Mouse (Mus musculus) heart, embryonic 16.5 days (tissue): ENCODE measurements around the gene Rpl13a. TPM values are rescaled to one million over a fixed set of nuclear protein-coding genes. Genes with fewer than 3 reads are reported as not detected.
"Not testable (repeated sequence)": the region's sequence is repeated elsewhere in the genome, so short reads cannot be mapped to it uniquely, and the experiment has no call there.

Experiments used
- ATAC-seq: fragments of 200-750 bp; cut with Nextera tagmentation; replicated peaks from 2 replicates; pipeline ENCODE4 v1.8.0; 2017; ENCODE audit warnings: moderate number of reproducible peaks; ENCODE audit not compliant: insufficient read depth, low FRiP score; ENCODE audit errors: extremely low read depth
- H3K27ac ChIP-seq: fragments of 300-500 bp; sonication (generic); 2 replicates; pipeline ENCODE4 v1.5.1; 2014; ENCODE audit warnings: mild to moderate bottlenecking, low read length, control low read depth, moderate library complexity
- H3K27me3 ChIP-seq: fragments of 300-500 bp; sonication (generic); 2 replicates; pipeline ENCODE4 v1.6.1; 2014; ENCODE audit warnings: low read length, mixed read lengths; ENCODE audit not compliant: control insufficient read depth, insufficient read depth
- H3K36me3 ChIP-seq: fragments of 300-500 bp; sonication (generic); 2 replicates; pipeline ENCODE4 v1.6.1; 2014; ENCODE audit not compliant: control insufficient read depth, insufficient read depth
- H3K4me1 ChIP-seq: fragments of 300-500 bp; sonication (generic); 2 replicates; pipeline ENCODE4 v1.6.1; 2014; ENCODE audit warnings: low read length, mixed read lengths; ENCODE audit not compliant: control insufficient read depth, insufficient read depth
- H3K4me2 ChIP-seq: fragments of 300-500 bp; sonication (generic); 2 replicates; pipeline ENCODE4 v1.6.1; 2014; ENCODE audit warnings: low read depth, mild to moderate bottlenecking, control low read depth, low read length
- H3K4me3 ChIP-seq: fragments of 300-500 bp; sonication (generic); 2 replicates; pipeline ENCODE4 v1.5.1; 2014; ENCODE audit warnings: mild to moderate bottlenecking, control low read depth, low read length
- H3K9ac ChIP-seq: fragments of 300-500 bp; sonication (generic); 2 replicates; pipeline ENCODE4 v1.6.1; 2014; ENCODE audit warnings: low read length, control low read depth
- H3K9me3 ChIP-seq: fragments of 300-500 bp; sonication (generic); replicated peaks from 2 replicates; pipeline ENCODE4 v1.6.1; 2016; ENCODE audit warnings: low read length; ENCODE audit not compliant: control insufficient read depth
- WGBS: fragments of 180-500 bp; shearing (Covaris S2); extraction: QIAGEN DNeasy Blood & Tissue Kit; methylation state at CpG from one replicate; pipeline ENCODE4 v1.1.7; 2014; 5-methylcytosine and 5-hydroxymethylcytosine counted together
- polyA plus RNA-seq: library from polyadenylated mRNA; unstranded; fragments of >200 nt; fragmentation: Nextera tagmentation; extraction: Ambion mirVana; gene quantifications from 2 replicates; pipeline ENCODE4 v1.2.1, GENCODE M21; 2015

Gene Rpl13a
- polyA plus RNA-seq, 1 experiment from 2014 or later, result 727 TPM

DNA sequence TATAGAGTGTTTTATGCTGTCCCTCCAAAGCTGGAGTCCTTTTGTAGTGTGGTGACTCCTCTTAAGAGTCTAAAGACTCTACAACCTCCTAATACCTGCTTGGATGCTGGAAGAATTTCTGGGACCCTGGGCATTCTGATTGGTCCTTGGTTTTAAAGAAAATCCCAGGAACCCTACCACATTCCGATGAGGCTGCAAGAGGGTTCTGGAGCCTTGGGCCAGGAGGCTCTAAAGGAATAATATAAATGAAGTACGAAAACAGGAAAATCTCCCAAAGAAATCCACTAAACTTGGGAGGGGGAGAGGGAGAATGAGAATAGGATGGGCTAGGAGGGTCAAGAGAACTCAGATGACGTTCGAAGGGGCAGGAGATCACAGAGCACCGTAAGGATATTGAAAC is 25.0 kb upstream of the Rpl13a start:
- Histone ChIP-seq H3K4me2 (peak overlapping the region; percentile 82), H3K27ac (peak overlapping the region; percentile 97), H3K4me1 (peaks cover 4% of the 10 kb centered on the region), H3K9ac (peak overlapping the region; percentile 88), H3K4me3 (peak overlapping the region; percentile 78), H3K9me3 (no peaks in the 10 kb centered on the region), H3K27me3 (no peaks in the 10 kb centered on the region), H3K36me3 (no peaks in the 10 kb centered on the region; the same call in 1 of the 2 replicates)
- WGBS, result 5% methylated on average over 5 of the region's 5 CpGs
- ATAC-seq, result no peak

DNA sequence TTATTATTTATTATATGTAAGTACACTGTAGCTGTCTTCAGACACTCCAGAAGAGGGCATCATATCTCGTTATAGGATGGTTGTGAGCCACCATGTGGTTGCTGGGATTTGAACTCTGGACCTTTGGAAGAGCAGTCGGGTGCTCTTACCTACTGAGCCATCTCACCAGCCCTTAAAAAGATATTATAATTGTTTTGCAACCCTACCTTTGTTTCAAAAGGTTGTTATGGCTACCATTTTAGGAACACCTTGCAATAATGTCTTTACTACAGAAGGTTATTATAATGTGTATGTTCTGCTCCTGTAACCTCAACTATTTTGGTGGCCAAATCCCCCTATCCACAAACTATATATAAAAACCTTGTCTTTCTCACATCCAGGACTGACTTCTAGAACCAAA is 24.5 kb upstream of the Rpl13a start:
- not testable (repeated sequence) for H3K4me3 ChIP-seq, H3K27me3 ChIP-seq, H3K4me1 ChIP-seq, H3K9me3 ChIP-seq, ATAC-seq, H3K9ac ChIP-seq, H3K27ac ChIP-seq, H3K36me3 ChIP-seq
- 87% methylated on average over 2 of the region's 2 CpGs for WGBS
- H3K4me2 ChIP-seq, result peak overlapping the region; percentile 82; the same call in 1 of the 2 replicates

DNA sequence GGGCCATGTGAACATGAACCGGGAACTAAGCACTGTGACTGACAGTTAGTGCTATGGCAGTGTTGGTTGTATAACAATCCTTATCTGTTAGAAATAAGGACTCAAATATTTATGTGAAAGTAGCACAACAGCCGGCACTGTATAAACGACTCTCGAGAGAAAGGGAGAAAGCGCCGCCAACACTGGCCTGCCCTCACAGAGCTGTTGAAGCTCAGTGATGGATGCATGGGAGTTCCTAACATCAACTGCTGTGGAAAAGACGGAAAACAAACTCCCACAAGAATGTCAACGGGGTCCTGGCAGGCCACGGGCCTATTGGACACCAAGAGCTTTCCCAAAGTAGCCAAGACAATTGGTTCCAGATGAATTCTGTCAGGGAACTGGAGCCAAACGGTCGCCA is 22.7 kb upstream of the Rpl13a start:
- ATAC-seq, result no peak
- no peak overlapping the region for H3K4me2 ChIP-seq
- H3K9me3 ChIP-seq, result no peaks in the 10 kb centered on the region
- H3K27ac ChIP-seq, result peak overlapping the region; percentile 32; the same call in 1 of the 2 replicates
- peaks cover 4% of the 10 kb centered on the region for H3K4me1 ChIP-seq
- H3K36me3 ChIP-seq, result no peaks in the 10 kb centered on the region
- WGBS, result 55% methylated on average over 11 of the region's 11 CpGs
- no peaks in the 10 kb centered on the region for H3K27me3 ChIP-seq
- no peak overlapping the region for H3K9ac ChIP-seq
- no peak overlapping the region for H3K4me3 ChIP-seq

DNA sequence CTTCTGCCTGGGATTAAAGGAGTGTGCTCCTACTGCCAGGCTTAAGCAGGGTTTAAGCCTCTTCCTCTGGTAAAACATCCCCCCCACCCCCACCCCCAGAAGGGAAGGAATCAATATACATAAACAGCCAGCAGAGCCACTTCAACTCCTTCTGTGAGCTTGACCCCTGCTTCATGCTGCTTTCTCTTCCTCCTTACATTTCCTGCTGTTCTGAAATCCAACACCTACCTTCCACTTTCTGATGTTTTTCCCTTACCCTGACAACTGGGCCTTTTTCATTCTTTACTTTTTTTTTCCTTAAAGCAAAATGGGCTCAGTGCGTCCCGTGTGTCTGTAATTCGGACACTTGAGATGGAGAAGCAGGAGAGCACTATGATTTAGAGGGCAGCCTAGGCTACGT is 21.8 kb upstream of the Rpl13a start:
- H3K4me1 ChIP-seq, result peaks cover 4% of the 10 kb centered on the region
- no peaks in the 10 kb centered on the region for H3K27me3 ChIP-seq
- H3K9me3 ChIP-seq, result no peaks in the 10 kb centered on the region
- no peak overlapping the region for H3K9ac ChIP-seq
- no peaks in the 10 kb centered on the region for H3K36me3 ChIP-seq
- H3K4me2 ChIP-seq, result no peak overlapping the region
- H3K4me3 ChIP-seq, result no peak overlapping the region
- no peak for ATAC-seq
- no peak overlapping the region for H3K27ac ChIP-seq
- 65% methylated on average over 4 of the region's 4 CpGs for WGBS

- no peak for ATAC-seq
- Histone ChIP-seq H3K9ac (no peak overlapping the region), H3K4me2 (no peak overlapping the region), H3K4me1 (peaks cover 4% of the 10 kb centered on the region), H3K9me3 (no peaks in the 10 kb centered on the region), H3K36me3 (no peaks in the 10 kb centered on the region), H3K27ac (no peak overlapping the region), H3K27me3 (no peaks in the 10 kb centered on the region), H3K4me3 (no peak overlapping the region)
- WGBS, result 66% methylated on average over 6 of the region's 6 CpGs
Measured at GRCm38 (mm10) chr7:45149545-45149944, 21.0 kb upstream of the Rpl13a start.

- Histone ChIP-seq H3K9me3 (no peaks in the 10 kb centered on the region), H3K27me3 (no peaks in the 10 kb centered on the region), H3K4me3 (no peak overlapping the region), H3K4me1 (peaks cover 4% of the 10 kb centered on the region), H3K4me2 (no peak overlapping the region), H3K36me3 (no peaks in the 10 kb centered on the region), H3K9ac (no peak overlapping the region), H3K27ac (0 out of 2 replicates have a peak overlapping the region, but pooled peaks have one; percentile 20)
- no peak for ATAC-seq
- 44% methylated on average over 4 of the region's 4 CpGs for WGBS
Measured at GRCm38 (mm10) chr7:45148534-45149098, 20.1 kb upstream of the Rpl13a start.

DNA sequence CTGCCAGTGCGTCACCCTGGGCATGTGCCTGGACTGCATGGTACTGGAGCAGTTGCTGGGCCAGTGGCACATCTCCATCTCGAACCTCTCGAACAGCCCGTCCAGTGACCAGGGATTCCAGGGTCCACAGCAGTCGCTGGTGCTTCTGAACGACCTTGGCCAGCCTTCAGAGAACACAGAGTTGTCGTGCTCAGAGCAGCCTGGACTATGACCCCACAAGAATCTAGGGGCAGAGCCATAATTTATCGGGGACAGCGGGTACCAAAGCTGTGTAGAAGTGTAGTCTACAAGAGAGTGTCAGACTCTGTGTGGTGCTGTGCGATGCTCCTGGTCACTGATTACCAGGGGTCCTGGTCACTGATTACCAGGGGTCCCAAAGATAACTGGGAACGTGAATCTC is 19.3 kb upstream of the Rpl13a start:
- H3K4me2 ChIP-seq, result no peak overlapping the region
- no peak overlapping the region for H3K27ac ChIP-seq
- no peak overlapping the region for H3K9ac ChIP-seq
- H3K4me1 ChIP-seq, result no peaks in the 10 kb centered on the region
- ATAC-seq, result no peak
- no peaks in the 10 kb centered on the region for H3K36me3 ChIP-seq
- WGBS, result 75% methylated on average over 11 of the region's 11 CpGs
- no peak overlapping the region for H3K4me3 ChIP-seq
- H3K9me3 ChIP-seq, result no peaks in the 10 kb centered on the region
- no peaks in the 10 kb centered on the region for H3K27me3 ChIP-seq

- Histone ChIP-seq H3K4me1 (no peaks in the 10 kb centered on the region), H3K27ac (no peak overlapping the region), H3K9ac (no peak overlapping the region), H3K4me3 (no peak overlapping the region), H3K36me3 (no peaks in the 10 kb centered on the region), H3K4me2 (no peak overlapping the region), H3K27me3 (no peaks in the 10 kb centered on the region), H3K9me3 (no peaks in the 10 kb centered on the region)
- ATAC-seq, result no peak
- WGBS, result 79% methylated on average over 11 of the region's 11 CpGs
Measured at GRCm38 (mm10) chr7:45147267-45147666, 18.7 kb upstream of the Rpl13a start.

DNA sequence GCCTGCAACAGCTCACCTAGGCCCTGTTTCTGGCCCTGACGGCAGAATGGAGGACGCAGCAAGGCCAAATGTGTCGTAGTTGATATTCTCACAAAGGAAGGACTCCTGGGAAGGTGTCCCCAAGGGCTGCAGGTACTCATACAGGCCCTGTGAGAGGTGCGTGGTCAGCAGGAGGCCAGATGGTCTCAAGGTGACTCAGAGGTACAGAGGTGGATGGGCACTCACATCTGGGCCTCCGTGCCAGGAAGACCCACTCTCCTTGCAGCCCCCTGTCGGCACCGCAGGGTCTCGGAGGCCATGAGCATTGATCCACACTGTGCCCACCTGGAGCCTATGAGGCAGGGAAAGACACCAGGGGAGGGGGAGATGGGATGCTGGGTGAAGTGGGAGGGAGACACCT is 16.9 kb upstream of the Rpl13a start:
- H3K27ac ChIP-seq, result no peak overlapping the region
- H3K9me3 ChIP-seq, result no peaks in the 10 kb centered on the region
- 90% methylated on average over 8 of the region's 8 CpGs for WGBS
- H3K4me1 ChIP-seq, result no peaks in the 10 kb centered on the region
- no peaks in the 10 kb centered on the region for H3K27me3 ChIP-seq
- no peak overlapping the region for H3K4me2 ChIP-seq
- H3K36me3 ChIP-seq, result no peaks in the 10 kb centered on the region
- H3K9ac ChIP-seq, result no peak overlapping the region
- H3K4me3 ChIP-seq, result no peak overlapping the region
- ATAC-seq, result no peak
